Mouse (Mus musculus) liver, embryonic 14.5 days (tissue): ENCODE results near the gene Scn1b.
A peak's percentile ranks its signal among the peaks of the same experiment; 100 is the strongest.

ENCODE experiments used
- CTCF ChIP-seq: IDR thresholded peaks from 2 replicates; pipeline ENCODE4 v1.5.1; 2016; ENCODE audit warnings: antibody characterized with exemption, low read depth, control low read depth
- EP300 ChIP-seq: IDR thresholded peaks from 2 replicates; pipeline ENCODE4 v1.6.1; 2016; ENCODE audit warnings: antibody characterized with exemption, low read depth

- TF ChIP-seq CTCF, result peak; percentile 82
- no peak for TF ChIP-seq EP300
Measured at GRCm38 (mm10) chr7:31130841-31131240, 4.0 kb upstream of the Scn1b start.
